Mouse (Mus musculus) thymus, adult 2 months (tissue): ENCODE measurements around the gene Stxbp3. TPM values are rescaled to one million over a fixed set of nuclear protein-coding genes. Genes with fewer than 3 reads are reported as not detected.

Source experiments
- DNase-seq: peaks from one replicate; pipeline ENCODE4 v3.0.0; 2021
- H3K27ac ChIP-seq: fragments of 200-500 bp; 2 replicates; pipeline ENCODE4 v1.5.1; 2012; ENCODE audit warnings: low read length, control low read depth; ENCODE audit not compliant: control insufficient read depth, insufficient read depth
- H3K27me3 ChIP-seq: fragments of 200-500 bp; 2 replicates; pipeline ENCODE4 v1.6.1; 2012; ENCODE audit warnings: mild to moderate bottlenecking, low read length, moderate library complexity, mixed read lengths; ENCODE audit not compliant: control insufficient read depth, insufficient read depth
- H3K36me3 ChIP-seq: fragments of 200-500 bp; 2 replicates; pipeline ENCODE4 v1.6.1; 2012; ENCODE audit warnings: mild to moderate bottlenecking, low read length, moderate library complexity; ENCODE audit not compliant: control insufficient read depth, insufficient read depth
- H3K4me1 ChIP-seq: fragments of 200-500 bp; replicated peaks from 2 replicates; pipeline ENCODE4 v1.6.1; 2012; ENCODE audit warnings: low read length; ENCODE audit not compliant: control insufficient read depth, insufficient read depth
- H3K4me3 ChIP-seq: fragments of 200-500 bp; 2 replicates; pipeline ENCODE4 v1.5.1; 2012; ENCODE audit warnings: mild to moderate bottlenecking, low read length, control low read depth, moderate library complexity; ENCODE audit not compliant: control insufficient read depth, insufficient read depth
- CTCF ChIP-seq: fragments of 200-500 bp; IDR thresholded peaks from 2 replicates; pipeline ENCODE4 v1.5.1; 2012; ENCODE audit warnings: mild to moderate bottlenecking, control low read depth, low read length, moderate library complexity, borderline replicate concordance; ENCODE audit not compliant: control insufficient read depth, poor library complexity, insufficient read depth; ENCODE audit errors: extremely low read depth
- POLR2A ChIP-seq: fragments of 200-500 bp; IDR thresholded peaks from 2 replicates; pipeline ENCODE4 v1.6.1; 2012; ENCODE audit warnings: mild to moderate bottlenecking, low read length, control low read depth, moderate library complexity; ENCODE audit not compliant: control insufficient read depth, poor library complexity, insufficient read depth; ENCODE audit errors: extremely low read depth
- WGBS: fragments of 180-500 bp; shearing (Covaris S2); methylation state at CpG from one replicate; pipeline ENCODE4 v1.1.7; 2018; 5-methylcytosine and 5-hydroxymethylcytosine counted together
- polyA plus RNA-seq: library from polyadenylated mRNA; depleted of rRNA; stranded (reverse); fragments of >200 nt; gene quantifications from 2 replicates; pipeline ENCODE4 v1.2.3, GENCODE M21; 2012

The Stxbp3 gene
- polyA plus RNA-seq, 1 experiment = 13.2 TPM

DNA sequence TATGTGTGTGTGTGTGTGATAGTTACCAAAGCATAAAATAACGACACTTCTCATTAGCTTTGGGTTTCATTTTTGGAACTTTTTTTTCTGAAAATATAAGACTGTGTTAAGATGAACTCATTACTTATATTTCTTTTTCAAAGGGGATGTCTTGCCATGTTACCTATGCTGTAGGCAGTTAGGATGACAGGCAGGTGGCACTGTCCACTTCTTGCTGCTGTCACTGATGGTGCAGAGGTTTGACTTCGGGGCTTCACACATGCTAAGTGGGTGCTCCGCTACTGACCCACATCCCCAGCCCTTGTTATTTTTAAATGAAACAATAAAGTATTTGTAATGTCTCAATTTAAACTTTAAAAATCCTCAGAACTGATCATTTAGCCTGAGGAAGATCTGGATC, 67.5 kb downstream of the Stxbp3 start:
- H3K27ac ChIP-seq = no peak overlapping the region
- DNase-seq = no peak
- TF ChIP-seq POLR2A (no peak), CTCF (no peak)
- no peaks in the 10 kb centered on the region for H3K27me3 ChIP-seq
- H3K4me3 ChIP-seq = no peak overlapping the region
- WGBS = 83% methylated on average over 3 of the region's 3 CpGs
- no peaks in the 10 kb centered on the region for H3K36me3 ChIP-seq
- no peaks in the 10 kb centered on the region for H3K4me1 ChIP-seq

DNA sequence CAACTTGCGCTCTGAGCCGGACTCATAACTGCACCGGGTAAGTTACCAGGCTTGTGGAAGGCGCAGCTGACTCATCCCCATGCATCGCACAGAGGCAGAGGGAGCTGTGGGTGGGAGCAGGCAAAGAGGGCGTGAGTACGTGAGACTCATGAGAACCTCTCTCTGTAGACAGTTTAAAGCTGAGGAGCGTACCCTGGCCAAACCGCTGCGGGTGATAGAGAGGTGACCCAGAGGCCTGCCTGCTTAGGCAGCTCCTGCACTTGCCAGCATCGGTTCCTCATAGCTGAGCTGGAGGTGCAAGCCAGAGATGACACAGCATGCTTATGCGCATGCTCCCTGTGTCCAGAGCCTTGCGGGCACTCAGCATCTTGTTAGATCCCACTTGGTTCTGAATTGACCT, 68.1 kb downstream of the Stxbp3 start:
- H3K4me1 ChIP-seq = no peaks in the 10 kb centered on the region
- H3K36me3 ChIP-seq = no peaks in the 10 kb centered on the region
- no peaks in the 10 kb centered on the region for H3K27me3 ChIP-seq
- no peak overlapping the region for H3K4me3 ChIP-seq
- TF ChIP-seq CTCF (no peak), POLR2A (no peak)
- H3K27ac ChIP-seq = no peak overlapping the region
- WGBS = 92% methylated on average over 13 of the region's 13 CpGs
- no peak for DNase-seq

DNA sequence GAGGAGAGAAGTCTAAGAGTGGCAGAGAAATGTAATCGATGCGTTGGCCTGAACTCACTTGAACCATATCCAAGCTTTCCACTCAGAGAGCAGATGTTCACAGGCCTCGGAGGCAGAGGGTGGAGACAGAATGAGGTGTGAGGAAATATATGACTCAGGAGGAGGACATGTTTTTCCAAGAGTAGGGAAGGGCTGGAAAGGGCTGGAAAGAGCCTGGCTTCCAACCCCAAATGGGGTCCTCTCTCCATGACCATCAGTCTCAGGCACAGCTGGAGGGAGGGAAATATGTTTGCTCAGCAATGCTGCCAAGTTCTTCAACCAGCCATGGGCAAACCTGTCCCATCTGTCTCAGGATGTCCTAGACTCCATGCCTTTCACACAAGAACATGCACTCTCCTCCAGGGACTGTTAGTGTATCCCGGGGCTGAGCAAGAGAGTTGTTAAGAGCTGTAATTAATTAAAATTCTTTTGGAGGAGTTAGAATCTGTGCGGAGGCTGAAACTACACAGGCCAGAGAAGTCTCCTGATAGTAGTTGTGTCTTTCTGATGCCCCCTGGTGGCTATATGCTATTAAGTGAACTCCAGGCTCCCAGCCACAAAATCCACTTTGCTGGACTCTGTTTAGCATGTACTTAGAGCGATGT, 69.5 kb downstream of the Stxbp3 start:
- peak; percentile 59 for DNase-seq
- H3K4me3 ChIP-seq = no peak overlapping the region
- TF ChIP-seq POLR2A (no peak), CTCF (no peak)
- WGBS = 60% methylated on average over 6 of the region's 6 CpGs
- no peak overlapping the region for H3K27ac ChIP-seq
- H3K36me3 ChIP-seq = no peaks in the 10 kb centered on the region
- H3K27me3 ChIP-seq = no peaks in the 10 kb centered on the region
- H3K4me1 ChIP-seq = no peaks in the 10 kb centered on the region

DNA sequence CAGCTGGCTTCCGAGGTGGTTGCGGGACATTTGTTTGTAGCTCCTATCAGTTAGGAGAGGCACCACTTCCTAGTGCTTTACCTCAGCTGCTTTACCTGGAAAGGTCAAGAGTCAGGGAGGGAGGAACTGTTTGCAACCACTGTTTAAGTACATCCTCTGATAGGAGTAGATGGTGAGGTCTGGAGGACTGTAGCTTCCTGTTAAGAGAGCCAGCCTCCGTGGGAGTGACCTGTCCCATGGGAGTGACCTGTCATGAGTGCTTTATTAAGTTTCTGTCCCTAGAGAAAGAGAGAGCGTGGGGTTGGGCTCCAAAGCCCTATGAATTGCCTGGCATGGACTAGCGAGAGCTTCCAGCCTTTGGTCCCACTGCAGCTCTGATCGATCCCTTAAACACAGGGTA, 70.8 kb downstream of the Stxbp3 start:
- H3K36me3 ChIP-seq = no peaks in the 10 kb centered on the region
- 82% methylated on average over 6 of the region's 6 CpGs for WGBS
- no peak overlapping the region for H3K27ac ChIP-seq
- H3K27me3 ChIP-seq = no peaks in the 10 kb centered on the region
- H3K4me1 ChIP-seq = no peaks in the 10 kb centered on the region
- DNase-seq = no peak
- H3K4me3 ChIP-seq = no peak overlapping the region
- no peak for TF ChIP-seq POLR2A
- TF ChIP-seq CTCF = no peak

DNA sequence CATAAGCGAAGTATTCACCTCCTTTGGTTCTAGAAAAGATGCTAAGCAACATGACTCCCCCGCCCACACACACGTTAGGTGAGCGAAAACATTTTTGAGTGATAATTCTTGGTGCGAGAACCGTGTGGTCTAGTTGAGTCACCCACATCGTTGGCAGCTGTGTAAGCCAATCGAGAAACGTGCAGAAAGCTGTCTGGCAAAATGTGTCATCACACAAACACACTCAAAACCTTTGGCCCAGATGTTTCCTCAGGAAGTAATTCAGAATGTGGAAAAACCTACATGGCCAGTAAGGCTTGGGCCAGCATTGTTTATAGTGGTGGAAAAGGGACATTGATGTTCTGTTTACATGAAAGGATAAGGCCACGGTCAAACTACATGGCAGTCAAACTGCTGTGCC, 72.9 kb downstream of the Stxbp3 start:
- H3K36me3 ChIP-seq = no peaks in the 10 kb centered on the region
- no peak overlapping the region for H3K4me3 ChIP-seq
- no peak for DNase-seq
- H3K27ac ChIP-seq = no peak overlapping the region
- 29% methylated on average over 10 of the region's 10 CpGs for WGBS
- no peaks in the 10 kb centered on the region for H3K4me1 ChIP-seq
- TF ChIP-seq POLR2A (no peak), CTCF (no peak)
- H3K27me3 ChIP-seq = no peaks in the 10 kb centered on the region

DNA sequence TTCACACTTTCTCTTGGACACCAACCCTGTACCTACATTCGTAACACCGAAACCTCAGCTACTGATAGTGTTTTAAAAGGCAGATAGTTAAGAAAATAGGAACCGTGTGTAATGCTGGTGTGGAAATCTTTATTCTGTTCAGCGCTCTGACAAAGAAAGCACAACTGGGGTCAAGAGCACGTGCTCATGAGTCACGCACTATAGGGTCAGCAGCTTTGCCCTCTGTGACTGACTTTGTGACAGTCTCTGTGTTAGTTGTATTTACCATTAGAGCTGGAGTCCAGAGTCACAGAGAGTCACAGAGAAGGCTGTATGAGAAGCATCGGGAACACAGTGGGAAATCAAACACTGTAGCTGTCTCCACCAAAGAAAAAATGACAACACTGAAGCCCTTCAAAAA, 73.4 kb downstream of the Stxbp3 start:
- Histone ChIP-seq H3K27ac (no peak overlapping the region), H3K27me3 (no peaks in the 10 kb centered on the region), H3K4me1 (no peaks in the 10 kb centered on the region), H3K4me3 (no peak overlapping the region), H3K36me3 (no peaks in the 10 kb centered on the region)
- WGBS = 83% methylated on average over 7 of the region's 7 CpGs
- DNase-seq = no peak
- no peak for TF ChIP-seq POLR2A
- no peak for TF ChIP-seq CTCF

DNA sequence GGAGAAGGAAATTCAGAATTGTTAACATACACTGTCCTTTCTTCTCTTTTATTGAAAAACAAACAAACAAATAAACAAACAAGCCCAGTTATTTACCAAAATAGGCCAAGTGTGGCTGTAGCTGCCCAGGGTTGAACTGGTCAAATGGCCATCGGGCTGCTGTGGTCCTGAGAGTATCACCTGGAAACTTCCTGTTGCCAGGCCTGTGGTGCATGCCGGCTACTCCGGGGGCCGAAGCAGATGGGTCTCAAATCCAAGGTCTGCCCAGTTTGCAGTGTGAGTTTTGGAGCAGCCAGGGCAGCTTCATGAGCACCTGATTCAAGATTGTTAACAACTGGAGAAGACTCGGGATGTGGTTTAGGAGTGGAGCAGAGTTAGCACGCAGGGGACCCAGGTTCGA, 74.8 kb downstream of the Stxbp3 start:
- 91% methylated on average over 7 of the region's 7 CpGs for WGBS
- no peak for DNase-seq
- no peaks in the 10 kb centered on the region for H3K36me3 ChIP-seq
- TF ChIP-seq POLR2A (no peak), CTCF (no peak)
- no peak overlapping the region for H3K27ac ChIP-seq
- H3K27me3 ChIP-seq = no peaks in the 10 kb centered on the region
- H3K4me3 ChIP-seq = no peak overlapping the region
- no peaks in the 10 kb centered on the region for H3K4me1 ChIP-seq
